Mouse (Mus musculus) layer of hippocampus, adult 9-11 months (tissue): Measurements from ENCODE around the gene Gramd1c.

Source experiments
- DNase-seq: peaks from one replicate; pipeline ENCODE4 v3.0.0; 2022

Gramd1c gene

GRCm38 (mm10) chr16:44018372-44018771 is 44.8 kb downstream of the Gramd1c start:
- DNase-seq = no peak

- no peak for DNase-seq
Measured at GRCm38 (mm10) chr16:44017707-44018106, 45.4 kb downstream of the Gramd1c start.

DNA sequence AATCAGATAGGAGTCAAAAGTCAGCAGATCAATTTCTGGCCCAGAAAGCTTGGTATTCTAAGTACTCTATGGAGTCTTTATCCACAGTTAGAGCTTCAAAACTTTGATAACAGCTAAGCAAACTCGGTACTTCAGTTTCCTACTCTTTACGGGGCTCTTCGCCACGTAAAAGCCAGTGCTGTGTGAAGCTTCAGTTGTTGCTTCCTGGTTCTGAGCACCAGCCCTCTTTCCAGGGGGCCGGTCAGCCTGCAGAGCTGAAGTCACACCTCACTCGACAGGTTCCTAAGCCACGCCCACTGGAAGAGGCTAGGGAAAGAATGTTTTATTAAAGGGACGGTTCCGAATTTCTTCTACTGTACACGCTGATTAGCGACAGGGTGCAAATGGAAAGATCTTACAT is 47.0 kb downstream of the Gramd1c start:
- DNase-seq = no peak

- no peak for DNase-seq
Measured at GRCm38 (mm10) chr16:44015416-44016158, 47.6 kb downstream of the Gramd1c start.

DNA sequence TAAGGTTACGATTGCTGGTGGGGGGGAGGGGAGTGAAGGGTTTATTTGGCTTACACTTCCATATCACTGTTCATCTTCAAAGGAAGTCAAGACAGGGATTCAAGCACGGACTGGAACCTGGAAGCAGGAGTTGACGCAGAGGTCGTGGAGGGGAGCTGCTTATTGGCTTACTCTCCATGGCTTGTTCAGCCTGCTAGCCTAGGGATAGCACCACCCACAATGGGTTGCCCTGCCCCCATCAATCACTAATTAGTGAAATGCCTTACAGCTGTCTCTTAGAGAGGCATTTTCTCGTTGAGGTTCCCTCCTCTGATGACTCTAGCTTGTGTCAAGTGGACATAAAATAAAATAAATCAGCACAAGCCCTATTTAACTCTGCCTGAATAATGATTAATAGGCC is 52.1 kb downstream of the Gramd1c start:
- DNase-seq = no peak

DNA sequence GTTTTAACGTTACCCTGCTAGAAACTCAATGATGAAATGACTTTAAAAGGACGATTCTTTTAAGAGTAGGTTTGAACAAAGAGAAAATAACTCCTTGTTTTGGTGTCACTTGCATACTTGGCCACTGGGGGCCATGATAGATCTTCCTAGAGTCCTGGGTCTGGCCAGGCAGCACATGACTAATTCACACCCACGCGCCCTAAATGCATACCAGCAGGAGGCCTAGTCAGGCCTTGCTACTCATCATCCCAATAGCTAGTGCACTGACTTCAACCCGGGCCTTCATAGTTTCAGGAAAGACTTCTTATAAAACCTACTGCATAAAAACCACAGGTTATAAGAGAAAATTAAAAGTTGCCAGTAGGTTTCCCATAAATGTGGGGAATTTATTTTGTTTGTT is 61.1 kb downstream of the Gramd1c start:
- no peak for DNase-seq

GRCm38 (mm10) chr16:43999541-43999940 is 63.6 kb downstream of the Gramd1c start:
- no peak for DNase-seq

DNA sequence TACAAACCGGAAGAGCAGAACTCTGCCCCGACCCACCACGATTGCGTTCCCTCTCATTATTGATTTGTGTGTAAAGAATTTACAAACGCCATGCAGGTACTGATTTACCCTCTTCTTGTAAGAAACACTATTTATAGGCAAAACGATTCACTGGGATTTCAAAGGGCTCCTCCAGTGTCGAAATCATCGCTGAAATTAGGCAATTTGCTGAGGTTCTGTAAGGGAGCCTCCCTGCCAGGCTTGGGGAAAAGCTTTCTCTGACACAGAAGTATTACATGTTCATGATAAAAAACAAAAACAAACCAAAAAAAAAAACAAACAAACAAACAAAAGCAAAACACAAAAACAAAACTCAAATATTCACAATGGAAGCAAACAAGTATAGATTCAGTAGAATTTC is 64.0 kb downstream of the Gramd1c start:
- no peak for DNase-seq

GRCm38 (mm10) chr16:43994623-43995022 is 68.5 kb downstream of the Gramd1c start:
- no peak for DNase-seq

- no peak for DNase-seq
Measured at GRCm38 (mm10) chr16:43986299-43986698, 76.8 kb downstream of the Gramd1c start.

DNA sequence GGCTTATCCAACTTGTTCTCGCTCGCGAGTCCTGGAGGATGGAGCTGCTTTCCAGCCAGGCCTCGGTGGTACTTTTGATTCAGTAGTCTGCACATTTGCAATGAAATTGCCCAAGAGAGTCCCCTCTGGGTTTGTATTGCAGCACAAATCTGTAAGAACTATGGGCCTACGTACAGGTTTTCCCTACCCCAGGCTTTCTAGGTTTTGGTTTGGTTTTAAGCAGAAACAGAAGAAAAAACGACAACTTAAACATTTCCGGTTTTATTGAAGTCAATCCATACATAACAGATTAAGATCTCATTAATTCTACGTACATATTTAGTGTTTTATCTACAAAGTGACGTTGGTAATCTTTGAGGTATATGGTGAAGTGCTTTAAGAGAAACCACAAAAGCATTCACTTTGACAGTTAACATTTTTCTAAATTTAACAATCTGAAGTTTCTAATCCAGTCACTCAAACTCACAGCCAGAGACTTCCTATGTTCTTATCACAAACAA is 83.0 kb downstream of the Gramd1c start:
- DNase-seq = no peak

- no peak for DNase-seq
Measured at GRCm38 (mm10) chr16:43979328-43980109, 83.6 kb downstream of the Gramd1c start, which contains the start of gene Zdhhc23. Zdhhc23 (minus strand) TSS chr16:43979791.

GRCm38 (mm10) chr16:43979010-43979327 is 84.2 kb downstream of the Gramd1c start:
- DNase-seq = no peak

- DNase-seq = no peak
Measured at GRCm38 (mm10) chr16:43973606-43974220, 89.4 kb downstream of the Gramd1c start.

DNA sequence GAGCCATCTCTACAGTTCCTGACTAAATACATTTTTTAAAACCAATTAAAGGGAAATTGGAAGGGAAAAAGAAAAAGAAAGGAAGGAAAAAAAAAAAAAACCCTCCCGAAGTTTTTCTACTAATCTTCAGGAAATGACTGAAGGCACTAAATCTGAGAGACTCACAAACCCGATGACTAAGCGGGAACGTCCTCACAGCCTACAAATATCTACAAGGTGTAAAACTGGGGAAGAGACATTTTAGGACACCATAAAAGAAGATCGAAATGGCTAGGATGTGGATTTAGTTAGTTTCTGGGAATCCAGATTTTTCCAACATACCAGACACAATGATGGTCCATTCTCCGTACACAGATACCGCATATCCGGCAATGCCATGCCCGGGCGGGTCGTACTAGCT is 90.0 kb downstream of the Gramd1c start:
- DNase-seq = no peak

GRCm38 (mm10) chr16:43972391-43972790 is 90.8 kb downstream of the Gramd1c start:
- no peak for DNase-seq

- no peak for DNase-seq
Measured at GRCm38 (mm10) chr16:43971741-43972140, 91.4 kb downstream of the Gramd1c start.

DNA sequence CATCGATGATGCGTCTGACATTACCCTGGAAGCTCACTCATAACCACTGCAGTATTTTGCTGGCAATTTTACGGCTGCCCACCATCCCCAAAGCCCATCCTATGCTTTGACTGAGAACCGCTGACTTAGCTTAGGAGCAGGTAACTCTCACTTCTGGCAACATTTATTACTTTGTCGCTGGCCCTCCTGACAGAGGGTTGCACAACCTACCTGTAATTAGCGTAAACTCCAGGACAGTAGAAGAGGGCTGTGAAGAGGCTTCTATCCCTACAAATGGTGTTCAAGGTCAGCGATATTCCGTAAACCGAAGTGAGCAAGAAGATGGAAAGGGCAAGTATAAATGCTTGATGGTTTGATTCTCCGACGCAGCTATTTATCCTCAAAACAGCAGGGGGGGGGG is 92.0 kb downstream of the Gramd1c start:
- DNase-seq = no peak

GRCm38 (mm10) chr16:43970426-43970825 is 92.7 kb downstream of the Gramd1c start:
- DNase-seq = no peak

GRCm38 (mm10) chr16:43965781-43966389 is 97.3 kb downstream of the Gramd1c start:
- no peak for DNase-seq

- DNase-seq = no peak
Measured at GRCm38 (mm10) chr16:43963780-43964179, 99.4 kb downstream of the Gramd1c start.

GRCm38 (mm10) chr16:43963291-43963690 is 99.9 kb downstream of the Gramd1c start:
- DNase-seq = no peak

DNA sequence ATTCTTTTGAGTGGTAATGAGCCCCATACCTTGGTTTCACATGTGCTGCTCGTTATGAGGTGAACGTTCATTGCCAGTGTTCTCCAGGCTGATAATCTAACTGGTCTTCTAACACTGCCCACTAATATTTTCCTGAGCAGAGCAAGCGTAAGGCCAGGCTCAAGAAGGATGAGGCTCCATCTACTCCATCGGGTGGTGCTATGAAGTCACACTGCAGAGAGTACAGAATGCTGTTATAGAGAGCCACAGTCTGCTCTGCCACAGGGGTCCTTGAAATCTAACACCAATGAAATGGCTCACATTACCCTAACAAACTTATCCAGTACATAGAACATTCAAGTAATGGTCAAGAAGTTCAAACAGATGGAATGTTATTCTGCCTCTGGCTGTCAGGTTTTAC is 105.1 kb downstream of the Gramd1c start:
- DNase-seq = no peak
